Mouse (Mus musculus) erythroblast, adult 5-6 weeks (primary cell): ENCODE results near the gene Amigo2. TPM values are rescaled to one million over a fixed set of nuclear protein-coding genes. Genes with fewer than 3 reads are reported as not detected.

Experiments used
- ATAC-seq: replicated peaks from 2 replicates; pipeline ENCODE4 v1.8.0; 2016; ENCODE audit warnings: moderate number of reproducible peaks, mild to moderate bottlenecking, moderate TSS enrichment, inconsistent platforms; ENCODE audit not compliant: poor library complexity, low FRiP score, severe bottlenecking
- total RNA-seq, 2 experiments: library from RNA; stranded (forward) in 1 of 2; stranded (reverse) in 1 of 2; fragments of 150-400 nt in 1 of 2; fragments of 200-764, 138-1000 nt in 1 of 2; gene quantifications; 2 replicates each; pipeline versions ENCODE4 v1.2.3 to v1.2.4; 2015 to 2017; ENCODE audit warnings: low replicate concordance in 2 of 2

Amigo2 gene
- total RNA-seq, 2 experiments from 2014 or later = 0.85 TPM; not detected in 1

DNA sequence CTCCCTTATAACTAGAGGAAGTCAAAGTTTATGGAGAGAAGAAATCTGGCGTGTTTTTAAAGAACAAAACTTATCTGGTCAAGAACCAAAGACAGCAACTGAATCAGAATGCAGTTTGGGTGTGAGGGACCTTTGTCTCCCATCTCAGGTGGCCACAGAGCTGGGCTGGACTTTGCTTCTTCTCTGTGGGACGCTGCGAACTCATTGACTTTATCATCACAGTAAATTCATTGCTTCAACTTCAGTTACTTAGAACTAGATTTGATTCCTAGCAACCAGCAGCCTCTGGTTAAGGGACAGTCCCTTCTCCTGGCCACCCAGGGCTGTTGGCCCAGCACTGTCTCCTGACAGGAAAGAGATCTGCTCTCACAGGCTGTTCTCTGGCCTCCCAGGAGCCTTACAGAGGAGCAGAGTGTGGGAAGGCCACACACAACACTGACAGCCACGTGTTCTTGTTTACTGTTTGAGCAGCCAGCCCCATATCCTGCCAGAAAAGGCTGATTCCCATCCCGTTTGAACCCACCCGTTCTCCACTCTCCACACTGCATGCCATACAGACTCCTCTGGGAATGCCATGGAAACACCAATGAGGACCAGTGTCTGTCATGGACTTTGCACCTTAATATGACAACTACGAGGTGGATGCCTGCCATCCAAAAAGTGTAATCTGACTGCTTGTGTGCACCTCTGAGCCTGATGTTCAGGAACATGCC is 25.1 kb upstream of the Amigo2 start:
- no peak for ATAC-seq

DNA sequence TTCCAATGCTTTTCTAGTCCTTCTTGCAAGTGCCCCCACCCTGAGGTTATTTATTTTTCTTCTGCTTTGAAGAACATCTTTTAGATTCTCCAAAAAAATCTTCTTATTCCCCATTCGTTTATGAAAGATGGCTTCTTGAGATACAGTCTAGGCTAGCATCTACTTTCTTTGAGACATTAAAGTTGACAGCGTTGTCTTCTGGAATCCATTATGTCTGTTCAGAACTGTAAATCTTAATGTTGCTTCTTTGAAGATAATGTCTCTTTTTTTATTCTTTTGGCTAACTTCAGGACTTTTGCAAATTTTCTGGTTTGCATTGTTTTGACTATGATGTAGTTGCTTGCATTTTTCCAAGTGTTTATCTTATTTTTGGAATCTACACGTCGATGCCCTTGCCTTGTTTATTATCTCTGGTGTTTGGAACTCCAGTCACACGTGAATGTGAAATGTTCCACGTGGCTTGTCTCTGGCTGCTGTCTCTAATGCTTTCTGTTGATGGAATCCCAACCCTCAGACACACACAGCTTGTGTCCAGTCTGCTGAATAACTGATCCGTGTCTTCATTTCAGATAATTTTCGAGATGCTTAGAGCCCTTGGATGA is 20.1 kb upstream of the Amigo2 start:
- ATAC-seq = no peak

DNA sequence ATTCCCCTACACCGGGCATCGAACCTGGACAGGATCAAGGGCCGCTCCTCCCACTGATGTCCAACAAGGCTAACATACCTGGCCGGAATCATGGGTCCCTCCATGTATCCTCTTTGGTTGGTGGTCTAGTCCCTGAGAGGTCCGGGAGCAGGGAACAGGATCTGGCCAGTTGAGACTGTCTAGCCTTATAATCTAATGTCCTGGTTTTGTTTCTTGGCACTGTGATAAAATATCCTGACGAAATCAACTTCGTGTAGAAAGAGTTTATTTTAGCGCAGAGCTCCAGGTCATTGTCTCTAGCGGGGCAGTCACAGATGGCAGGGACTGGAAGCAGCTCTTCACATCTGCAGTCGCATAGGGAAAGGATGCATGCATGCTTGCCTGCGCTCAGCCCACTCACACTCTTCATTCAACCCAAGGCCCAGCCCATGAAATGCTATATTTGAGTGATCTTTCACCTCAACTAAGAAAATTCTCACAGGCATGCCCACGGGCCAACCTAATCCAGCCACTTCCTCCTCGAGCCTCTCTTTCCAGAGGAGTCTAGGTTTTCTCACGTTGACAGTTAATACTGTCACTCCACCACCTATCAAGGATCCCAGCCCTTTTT is 19.3 kb upstream of the Amigo2 start:
- no peak for ATAC-seq

DNA sequence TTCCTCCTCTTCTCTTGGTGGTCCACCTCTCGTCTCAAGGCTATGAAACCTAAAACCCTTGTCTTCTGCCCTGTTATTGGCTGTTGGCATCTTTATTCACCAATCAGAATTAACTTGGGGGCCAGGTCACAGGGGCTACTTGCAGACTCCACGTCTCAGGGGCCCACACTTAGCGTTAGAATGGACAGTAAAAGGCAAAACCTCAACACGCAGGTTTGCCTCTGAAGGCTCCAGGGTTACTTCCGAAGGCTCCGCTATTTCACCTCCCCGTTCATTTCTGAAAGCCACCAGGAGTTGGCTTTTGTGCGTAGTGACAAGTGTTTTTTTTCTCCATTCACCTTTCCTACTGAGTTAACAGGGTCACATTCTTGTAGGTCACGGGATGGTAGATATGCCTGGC is 15.2 kb upstream of the Amigo2 start:
- ATAC-seq = no peak

DNA sequence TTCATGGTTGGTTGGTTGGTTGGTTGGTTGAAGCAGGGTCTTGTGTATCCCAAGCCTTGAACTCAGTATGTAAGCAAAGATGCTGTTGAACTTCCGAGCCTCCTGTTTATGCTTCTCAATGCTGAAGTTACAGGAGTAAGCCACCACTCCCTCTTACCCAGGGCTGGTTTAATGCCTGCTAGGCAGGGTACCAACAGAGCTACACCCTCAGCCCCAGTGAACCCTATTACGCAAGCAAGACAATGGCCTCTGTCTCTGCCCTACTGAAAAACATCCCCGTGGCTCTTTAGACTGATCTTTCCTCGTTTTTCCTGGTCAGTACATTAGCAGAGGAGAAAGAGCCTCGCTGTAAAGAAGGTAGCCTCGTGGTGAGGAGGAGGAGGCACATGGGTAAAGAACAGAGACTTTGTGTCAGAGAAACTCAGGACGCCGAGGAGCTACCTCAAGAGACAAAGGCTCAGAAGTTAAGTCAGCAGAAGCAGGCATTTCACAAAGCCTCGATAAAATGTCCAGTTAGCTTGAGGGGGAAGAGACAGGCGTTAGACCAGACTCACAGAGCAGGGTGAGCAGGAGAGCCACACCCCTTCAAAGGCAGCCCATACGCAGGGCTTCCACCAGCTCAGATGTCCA is 13.0 kb upstream of the Amigo2 start:
- ATAC-seq = no peak

DNA sequence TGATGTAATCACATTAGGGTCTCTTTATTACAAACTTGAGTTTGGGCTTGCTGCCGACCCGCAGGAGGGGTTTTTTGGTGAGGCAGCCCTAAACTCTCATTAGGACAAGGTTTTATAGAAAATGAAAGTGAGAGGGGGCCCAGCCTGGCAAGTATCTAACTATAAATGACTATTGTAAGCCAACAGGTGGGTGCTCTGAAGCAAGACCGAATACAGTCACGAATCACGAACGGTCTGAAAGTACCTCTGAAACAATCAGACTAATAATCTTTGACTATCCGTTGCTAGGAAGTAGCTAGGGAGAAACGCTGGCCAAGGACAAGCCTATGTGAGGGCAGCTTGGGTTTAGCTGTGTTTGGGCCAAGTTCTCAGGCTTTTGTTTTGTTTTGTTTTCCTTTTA is 12.2 kb upstream of the Amigo2 start:
- ATAC-seq = no peak

DNA sequence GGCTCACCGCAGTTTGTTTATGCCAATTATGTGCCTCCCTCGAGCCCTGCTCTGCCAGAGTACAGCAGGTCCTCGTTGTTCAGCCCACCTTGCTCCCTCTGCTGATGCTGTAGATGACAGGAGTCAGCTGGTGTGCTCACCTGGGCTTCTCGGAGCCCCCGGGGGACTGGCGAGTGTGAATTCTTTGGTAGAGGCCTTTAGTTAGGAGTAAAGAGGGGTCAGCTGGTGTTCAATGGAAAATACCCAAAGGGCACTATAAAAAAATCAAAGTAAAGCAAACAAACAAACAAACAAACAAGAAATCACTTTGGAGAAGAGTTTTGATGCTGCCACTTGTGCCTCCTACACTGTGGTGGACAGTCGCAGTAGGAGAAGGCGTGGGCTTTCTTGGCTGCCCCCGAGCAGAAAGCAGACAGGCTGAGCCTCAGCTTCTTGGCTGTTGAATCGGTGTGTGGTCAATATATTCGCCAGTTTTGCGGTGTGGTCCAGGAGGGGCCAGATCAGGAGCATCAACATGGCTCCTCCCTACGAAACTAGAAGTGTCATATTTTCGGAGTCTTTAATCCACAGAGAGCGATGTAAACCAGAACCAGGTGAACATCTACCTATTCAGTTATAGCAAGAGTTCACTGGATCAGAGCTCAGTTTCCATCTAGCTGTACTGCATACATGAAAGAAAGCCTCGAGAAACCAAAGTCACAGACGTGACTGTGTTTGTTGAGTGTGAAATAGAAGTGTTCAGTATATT is 11.6 kb upstream of the Amigo2 start:
- no peak for ATAC-seq

DNA sequence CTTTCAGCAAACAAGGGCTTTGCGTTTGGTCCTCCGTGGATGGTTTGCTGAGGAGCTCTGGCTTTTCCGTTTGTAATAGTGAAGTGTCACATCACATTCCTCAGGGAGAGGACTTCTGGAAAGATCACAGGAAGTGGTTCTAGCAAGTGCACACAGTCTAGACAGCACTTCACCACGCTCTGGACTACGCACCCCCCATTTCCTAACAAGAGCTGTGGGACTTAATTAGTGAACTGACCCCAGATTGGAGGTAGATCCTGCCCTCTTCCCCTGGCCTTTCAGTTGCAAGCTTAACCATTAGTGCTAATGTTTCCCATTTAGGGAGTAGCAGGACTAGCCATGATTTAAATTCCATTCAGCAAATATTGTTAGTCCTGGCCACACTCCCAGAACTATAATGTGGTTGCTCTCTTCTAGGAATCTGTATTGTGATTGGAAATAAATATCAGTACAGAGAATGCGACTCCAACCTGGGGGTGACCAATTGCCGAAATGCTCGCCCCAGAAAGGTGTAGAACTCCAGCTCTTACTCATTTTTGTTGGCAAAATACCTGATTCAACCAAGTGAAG is 10.2 kb upstream of the Amigo2 start:
- no peak for ATAC-seq

DNA sequence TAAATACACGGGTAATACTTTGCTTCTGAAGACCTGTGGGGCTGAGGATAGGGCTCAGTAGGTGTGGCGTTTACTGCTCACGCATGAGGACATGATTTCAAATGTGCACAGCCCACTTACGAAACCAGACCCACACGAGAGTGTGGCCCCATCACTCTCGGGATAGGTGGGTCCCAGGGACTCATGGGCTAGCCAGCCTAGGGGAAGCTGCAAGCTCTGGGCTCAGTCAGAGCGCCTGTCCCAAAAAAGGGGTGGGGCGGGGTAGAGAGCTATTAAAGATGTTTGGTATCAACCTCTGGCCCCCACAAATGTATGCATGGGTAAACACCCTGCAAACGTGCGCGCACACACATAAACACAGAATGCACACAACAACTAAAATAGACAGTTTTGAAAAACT is 9.3 kb upstream of the Amigo2 start:
- no peak for ATAC-seq

DNA sequence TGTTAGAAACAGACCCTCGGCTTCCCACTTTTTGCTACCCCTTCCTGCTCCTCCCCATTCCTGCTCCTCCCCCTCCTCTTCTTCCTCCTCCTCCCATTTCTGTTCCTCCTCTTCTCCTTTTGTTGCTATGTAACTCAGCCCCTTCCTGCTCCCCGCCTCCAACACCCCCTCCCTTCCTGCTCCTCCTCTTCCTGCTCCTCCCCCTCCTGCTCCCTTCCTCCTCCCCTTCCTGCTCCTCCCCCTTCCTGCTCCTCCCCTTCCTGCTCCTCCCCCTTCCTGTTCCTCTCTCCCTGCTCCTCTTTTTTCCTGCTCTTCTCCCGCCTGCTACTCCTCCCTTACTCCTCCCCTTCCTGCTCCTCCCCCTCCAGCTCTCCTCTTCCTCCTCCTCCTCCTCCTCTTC is 8.7 kb upstream of the Amigo2 start:
- ATAC-seq = no peak

DNA sequence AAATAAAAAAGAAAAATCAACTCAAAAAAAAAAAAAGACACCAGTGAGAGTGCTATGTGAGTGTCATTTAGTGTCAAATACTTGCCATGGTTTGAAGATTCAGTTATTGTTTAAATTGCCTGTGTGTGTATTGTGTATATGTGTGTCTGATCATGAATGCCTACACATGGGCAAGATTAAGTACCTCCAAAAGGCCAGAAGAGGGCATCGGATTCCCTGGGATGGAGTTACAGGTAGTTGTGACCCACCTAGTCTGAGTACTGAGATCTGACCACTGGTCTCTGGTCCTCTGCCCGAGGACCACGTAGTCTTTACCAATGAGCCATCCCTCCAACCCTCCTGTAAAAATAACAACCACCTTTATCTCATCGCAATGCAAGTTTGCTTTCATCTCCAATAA is 7.3 kb upstream of the Amigo2 start:
- ATAC-seq = no peak

DNA sequence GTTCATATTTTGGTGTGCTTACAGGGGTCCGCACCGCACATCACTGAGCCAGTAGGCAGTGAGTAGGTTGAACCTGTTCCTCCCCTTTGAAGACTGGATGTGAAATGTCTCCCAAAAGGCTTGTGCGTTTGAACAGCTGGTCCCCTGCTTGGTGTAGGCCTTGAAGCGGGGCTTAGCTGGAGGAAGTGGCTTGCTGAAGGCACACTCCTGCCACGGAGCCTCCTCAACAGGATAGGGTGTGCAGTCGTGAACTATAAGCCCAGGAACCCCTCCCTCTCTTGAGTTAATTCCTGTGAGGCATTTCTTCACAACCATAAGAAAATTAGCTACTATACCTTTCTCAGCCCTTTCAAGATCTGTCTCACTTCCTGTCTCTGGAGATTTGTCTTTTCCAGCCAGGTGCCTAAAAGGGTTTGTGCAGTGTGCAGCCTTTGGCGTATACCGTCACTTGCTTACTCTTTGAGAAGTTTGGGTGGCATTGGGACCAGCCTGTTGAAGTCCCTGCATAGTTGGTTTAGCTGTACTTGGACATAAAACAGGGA is 5.5 kb upstream of the Amigo2 start:
- no peak for ATAC-seq

DNA sequence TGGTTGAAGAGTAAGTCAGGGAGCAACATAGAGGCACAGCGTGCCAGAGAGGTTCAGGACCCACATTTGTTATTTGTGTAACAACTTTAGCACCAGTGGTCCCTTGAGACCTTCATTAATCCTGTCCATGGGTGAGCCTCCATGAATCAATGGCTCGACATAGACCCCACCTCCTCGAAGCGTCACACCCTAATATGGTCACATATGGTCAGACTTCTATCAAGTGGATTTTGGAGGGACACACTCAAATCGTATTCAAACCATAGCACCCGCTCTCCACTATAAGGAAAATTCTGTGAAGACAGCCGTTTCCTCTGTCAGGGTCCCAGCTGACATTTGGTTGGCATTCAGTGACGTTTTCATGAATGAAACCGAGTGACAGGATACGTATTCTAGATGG is 2.2 kb upstream of the Amigo2 start:
- no peak for ATAC-seq

DNA sequence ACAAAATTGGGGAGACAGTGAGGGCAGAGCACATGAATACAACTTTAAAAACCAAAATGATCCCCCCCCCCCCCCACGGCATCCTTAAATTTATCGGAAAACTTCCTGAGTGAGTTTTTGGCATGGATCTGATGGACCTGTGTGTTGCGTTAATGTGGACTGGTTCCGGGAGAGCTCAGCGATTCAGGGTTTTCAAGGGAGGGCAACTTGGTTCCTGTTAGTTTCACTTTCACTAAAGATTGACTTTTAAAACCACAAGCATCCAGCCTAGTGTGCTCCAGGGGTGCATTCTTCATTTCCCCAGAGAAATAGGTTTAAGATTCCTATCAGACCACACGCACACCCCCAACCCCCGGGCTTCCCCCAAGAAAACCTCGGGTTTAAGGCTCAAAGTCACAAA is 1.2 kb upstream of the Amigo2 start:
- no peak for ATAC-seq

DNA sequence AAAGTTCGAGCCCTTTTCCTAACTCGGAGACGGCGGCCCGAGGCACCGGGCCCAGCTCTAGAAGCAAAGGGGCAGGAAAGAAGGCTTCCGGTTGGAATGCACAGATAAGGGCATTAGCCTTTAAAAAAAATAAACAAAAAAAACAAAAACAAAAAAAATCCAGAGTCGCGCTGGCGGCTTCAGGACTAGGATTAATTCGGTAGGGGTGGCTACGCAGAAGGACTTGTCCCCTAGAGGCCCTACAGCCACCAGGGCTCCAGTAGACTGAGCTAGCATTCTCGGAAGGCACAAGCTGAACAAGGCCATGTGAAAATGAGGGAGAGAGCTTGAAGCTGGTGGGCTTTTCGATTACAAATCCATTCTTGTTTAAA is 689 bp upstream of the Amigo2 start:
- no peak for ATAC-seq

DNA sequence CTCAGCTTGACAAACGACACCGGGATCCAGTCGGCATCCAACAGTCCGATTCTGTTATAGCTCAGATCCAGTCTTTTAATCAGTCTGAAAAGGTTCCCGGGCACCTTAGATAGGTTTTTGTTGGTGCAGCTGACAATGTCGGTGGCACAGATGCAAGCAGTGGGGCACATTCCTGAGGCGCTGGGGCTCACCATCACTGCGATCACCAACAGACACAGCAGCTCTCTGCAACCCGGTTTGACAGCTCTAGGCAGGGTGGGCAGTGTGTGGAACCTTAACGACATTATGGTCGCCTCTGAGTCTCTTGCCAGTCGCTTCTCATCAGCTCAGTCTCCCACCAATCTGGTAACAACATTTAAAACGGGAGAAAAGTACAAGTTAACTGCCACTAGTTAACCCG is 831 bp downstream of the Amigo2 start:
- ATAC-seq = no peak

DNA sequence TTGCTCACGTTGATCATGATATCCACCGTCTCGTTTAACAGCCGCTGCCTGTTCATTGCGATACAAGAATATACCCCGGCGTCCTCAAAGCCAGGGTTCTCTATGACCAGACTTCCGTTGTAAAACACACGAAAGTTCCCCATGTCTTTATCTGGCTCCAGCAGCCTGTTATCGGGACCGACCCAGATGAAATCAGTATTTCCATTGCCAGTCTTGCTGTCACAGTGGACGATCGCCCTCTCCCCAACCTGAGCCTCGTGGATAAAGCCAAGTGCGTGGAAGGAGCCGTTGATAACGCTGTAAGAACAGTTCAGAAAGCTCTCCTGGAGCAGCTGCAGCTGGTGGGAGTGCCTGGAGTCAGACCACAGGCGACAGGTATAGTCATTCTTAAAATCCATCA is 1.7 kb downstream of the Amigo2 start:
- ATAC-seq = no peak

DNA sequence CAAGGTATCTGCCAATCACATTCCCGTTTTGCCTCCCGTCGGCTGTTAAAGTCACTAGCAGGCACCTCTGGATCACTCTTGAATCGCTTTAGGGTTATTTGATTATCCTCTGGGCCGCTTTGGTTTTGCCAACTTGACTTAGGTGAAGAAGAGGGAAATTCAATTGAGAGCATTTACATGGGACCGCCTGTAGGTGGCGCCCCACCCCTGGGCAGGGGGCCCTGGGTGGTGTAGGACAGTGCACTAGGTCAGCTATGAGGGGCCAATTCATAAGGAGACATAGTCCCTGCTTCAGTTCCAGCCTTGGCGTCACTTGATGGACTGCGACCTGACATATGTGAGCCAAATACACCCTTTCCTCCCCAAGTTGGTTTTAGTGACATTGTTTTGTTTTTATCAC is 10.1 kb downstream of the Amigo2 start:
- no peak for ATAC-seq

DNA sequence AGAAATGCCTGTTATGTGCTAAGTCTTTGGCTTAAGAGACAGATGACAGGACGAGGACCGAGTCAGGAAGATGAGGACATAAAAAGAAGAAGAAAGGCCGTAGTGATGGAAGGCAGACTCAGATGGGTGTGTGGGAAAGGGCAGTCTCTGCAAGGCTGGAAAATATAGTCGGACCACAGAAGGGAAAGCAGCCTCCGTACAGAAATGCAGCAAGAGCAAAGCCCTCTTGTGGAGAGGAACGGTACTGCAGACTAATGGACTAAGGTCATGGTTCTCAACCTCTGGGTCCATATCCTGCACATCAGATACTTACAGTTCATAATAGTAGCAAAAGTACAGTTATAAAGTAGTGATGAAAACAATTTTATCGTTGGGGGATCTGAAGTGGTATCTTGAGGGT is 11.9 kb downstream of the Amigo2 start:
- ATAC-seq = peak; percentile 72

DNA sequence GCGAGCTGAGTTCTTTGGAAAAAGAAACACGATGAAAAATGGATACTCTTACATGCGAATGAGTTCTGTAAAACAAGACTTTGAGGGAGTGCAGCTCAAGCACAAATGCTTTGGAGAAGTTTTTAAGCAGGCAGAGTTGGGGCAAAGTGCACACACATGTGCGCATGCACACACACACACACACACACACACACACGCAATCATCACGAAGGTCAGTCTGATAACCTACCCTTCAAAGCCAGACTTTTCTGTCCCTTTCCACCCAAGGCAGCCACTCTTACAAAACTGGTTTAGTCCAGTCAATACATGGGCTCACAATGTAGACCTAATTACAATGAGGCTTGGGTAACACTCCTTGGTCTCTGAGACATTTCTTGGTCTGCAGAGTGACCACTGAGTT is 13.0 kb downstream of the Amigo2 start:
- ATAC-seq = no peak
